Mouse (Mus musculus): ENCODE results near the gene Hap1.

DNA sequence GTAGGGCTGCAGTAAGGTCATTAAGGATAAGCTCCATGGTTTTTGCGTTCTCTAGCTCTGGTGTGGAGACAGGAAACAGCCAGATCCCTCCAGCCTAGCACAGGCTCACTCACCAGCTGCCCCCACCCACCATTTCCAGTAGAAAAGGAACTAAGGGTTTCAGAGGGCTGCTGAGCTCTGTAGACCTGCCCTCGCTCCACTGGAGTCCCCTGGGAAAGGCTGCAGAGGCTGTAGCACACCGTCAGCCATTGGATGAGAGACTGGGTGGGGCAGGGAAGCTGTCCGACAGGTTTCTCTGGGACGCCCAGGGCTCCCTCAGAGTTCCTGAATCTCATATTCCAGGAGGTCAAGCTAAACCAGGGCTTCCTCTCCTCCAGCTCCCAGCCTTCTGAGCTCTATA lies 30.7 kb upstream of the Hap1 start:
- TF ChIP-seq FLI1 (IDR thresholded peaks at IDR 0.05; ENCODE audit: low read length) (no peak), GATA1 (IDR thresholded peaks at IDR 0.05; ENCODE audit: borderline replicate concordance, low read length) (no peak)

Measured in megakaryocyte, embryonic 14.5 days (primary cell).